Mouse (Mus musculus) fat pad, adult 2 months (tissue): ENCODE measurements around the gene Bcas3.

ENCODE experiments used
- DNase-seq: peaks from one replicate; pipeline ENCODE4 v3.0.0-alpha.2; 2011; ENCODE audit warnings: low read depth, low spot score; ENCODE audit errors: extremely low read depth

Gene Bcas3

DNA sequence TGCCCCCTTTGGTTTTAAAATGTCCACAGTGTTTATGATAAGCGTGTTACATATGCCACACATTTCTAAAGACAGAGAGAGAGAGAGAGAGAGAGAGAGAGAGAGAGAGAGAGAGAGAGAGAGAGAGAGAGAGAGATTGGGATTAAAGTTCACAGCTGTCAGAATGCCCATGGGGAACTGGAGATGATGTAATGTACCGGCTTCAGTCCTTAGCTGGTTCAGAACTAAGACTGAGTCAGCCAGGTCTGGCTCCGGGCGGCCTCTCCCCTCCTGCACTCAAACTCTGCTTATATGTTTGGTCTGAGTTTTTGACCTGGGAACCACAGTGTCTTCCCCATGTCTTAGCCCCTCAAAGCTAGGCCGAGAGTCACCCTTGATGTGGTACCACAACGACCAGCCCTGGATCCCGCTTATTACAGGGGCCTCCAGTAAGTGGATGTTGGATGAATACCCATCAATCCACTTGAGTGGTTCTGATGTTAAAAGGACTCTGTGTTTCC, 423.9 kb downstream of the Bcas3 start:
- DNase-seq, result no peak

DNA sequence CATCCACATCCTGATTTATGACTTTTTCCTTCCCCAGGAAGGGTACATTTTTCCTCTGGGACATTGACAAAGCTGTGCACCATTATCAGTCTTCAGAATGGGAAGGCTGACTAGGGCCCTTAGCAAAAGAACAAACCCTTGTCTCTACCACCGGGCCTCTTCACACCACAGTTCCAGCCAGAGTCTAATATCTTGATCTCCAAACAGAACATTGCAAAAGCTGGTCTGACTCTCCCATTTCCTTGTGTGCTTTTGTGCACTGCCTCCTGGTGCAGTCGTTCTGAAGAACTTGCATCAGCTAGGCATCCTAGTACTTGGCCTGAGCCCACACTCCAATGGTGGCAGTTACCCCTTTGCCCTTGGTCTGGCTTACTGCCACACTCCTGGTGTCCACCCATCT, 425.0 kb downstream of the Bcas3 start:
- no peak for DNase-seq

DNA sequence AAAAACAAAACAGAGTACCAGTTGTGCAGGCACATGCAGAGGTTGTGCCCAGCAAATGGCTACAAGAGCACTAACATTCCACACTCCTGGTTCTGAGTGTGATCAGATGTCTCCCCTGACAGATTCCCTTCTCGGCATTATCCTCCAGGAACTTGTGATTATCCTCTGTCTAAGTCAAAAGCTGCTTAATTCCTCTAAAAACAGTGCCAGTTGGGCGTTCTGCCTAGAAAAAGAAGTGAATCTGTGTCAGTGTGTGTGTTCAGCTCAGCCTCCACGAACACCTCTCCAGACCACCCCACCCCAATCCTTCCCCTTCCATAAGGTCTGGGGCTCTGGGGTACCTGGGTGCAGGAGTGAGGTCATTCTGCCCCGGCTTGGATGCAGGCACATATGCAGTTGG, 427.3 kb downstream of the Bcas3 start:
- DNase-seq, result no peak

DNA sequence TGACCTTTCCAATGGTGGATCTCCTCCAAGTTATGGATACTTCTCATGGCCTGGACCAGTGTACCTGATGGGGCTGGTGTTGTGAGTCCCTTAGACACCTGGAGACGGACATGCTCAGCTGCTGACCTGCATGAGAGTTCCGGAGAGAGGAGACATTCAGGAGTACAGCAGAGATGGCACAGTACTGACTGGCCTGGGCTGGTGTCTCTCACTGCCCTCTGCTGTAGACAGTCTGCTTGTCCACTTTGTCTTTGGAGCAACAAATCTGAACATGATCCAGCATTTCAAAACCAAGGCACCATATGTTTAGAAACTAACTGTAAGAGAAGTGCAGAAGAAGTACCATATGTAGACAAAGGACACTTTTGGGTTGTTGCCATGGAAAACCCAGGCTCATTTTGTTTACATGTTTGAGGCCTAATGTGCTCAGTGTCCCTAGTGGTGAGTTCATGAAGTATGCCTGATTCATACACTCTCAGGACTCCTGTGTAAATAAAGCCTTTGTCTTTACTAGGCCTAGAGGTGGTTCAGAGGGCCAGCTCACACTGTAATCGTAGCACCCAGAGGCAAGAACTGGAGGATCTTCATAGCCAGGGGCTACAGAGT, 433.2 kb downstream of the Bcas3 start:
- no peak for DNase-seq

DNA sequence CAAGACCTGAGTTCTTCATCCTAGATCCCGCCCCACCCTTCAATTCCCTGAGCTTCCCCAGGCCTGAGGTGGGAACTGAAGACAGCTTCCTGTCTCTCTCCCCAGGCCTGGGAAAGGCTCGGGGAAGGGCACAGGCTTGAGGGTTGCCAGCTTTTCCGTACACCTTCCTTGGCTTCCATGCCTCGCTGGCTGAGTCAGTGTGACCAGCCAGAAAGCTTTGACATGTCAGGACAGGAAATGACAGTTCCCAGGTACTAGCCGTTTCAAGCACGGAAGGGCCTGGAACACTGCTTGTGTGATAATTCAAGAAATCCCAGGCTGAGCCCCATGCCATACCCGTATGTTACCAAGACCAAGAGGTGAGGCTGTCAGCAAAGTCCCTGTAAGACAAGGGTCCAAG, 436.8 kb downstream of the Bcas3 start:
- DNase-seq, result no peak

DNA sequence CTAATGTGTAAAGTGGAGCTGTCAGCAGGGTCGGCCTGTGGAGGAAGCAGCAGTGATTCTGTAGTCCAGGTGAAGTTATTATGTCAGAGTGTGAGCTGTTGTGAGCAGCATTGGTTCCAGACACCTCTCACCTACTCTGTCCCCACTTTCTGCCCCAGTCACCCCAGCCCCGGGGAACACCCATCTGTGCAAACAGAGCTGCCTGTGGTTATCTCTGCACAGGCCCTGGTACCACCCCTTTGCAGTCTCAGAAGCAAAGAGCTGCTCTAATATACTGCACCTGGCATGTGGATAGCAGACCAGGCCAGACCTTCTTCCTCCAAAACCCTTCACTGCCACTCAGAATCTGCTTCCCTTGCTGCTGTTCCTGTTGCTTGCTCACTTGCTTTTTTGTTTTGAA, 437.3 kb downstream of the Bcas3 start:
- no peak for DNase-seq

DNA sequence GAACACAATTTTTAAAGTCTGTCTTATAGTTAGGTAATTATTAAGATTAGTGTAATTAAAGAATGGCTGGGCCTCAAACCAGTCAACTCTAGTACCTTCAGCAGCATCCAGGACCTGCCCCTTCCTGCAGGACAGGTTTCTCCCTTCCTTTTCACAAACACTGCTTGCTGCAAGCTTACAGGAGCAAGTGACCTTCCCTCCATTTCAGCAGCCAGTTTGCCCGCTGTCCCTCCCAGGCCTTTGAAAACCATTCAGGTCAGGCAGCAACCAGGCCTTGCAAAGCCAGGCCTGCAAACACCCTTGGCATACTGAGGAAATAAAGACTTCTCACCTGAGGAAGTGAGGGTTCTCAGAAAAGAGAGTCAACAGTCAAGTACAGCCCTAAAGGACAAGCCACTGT, 438.2 kb downstream of the Bcas3 start:
- no peak for DNase-seq

DNA sequence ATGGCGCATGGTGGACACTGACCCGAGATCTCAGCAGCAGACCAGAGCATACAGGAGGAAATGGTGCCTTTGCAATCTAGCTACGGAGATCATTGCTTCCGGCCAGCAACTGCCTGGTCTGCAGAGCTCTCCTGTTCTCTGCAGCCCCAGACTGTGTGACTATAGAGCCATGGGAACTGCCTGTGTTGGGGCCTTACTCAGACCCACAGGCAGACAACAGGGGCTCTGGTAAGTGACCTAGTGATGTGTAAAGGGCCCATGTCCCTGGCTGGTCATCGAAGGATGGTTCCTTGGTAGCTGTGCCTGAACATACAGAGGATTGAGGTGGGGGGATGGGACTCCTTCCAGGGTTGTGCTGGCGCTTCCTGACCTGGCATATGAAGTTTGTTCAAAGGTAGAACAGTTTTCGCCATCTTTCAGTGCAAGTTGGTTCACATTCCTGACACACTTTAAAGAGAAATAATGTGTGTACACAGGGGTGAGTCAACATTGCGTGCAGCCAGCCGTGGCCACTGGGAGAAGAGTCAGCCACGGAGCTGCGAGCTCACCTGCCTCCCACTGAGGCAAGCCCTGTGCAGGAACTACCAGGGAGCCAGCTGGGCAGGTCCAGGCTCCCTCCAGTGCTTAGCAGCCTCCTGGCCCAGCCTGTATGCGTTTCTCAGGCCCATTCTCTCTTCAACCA, 439.7 kb downstream of the Bcas3 start:
- no peak for DNase-seq

DNA sequence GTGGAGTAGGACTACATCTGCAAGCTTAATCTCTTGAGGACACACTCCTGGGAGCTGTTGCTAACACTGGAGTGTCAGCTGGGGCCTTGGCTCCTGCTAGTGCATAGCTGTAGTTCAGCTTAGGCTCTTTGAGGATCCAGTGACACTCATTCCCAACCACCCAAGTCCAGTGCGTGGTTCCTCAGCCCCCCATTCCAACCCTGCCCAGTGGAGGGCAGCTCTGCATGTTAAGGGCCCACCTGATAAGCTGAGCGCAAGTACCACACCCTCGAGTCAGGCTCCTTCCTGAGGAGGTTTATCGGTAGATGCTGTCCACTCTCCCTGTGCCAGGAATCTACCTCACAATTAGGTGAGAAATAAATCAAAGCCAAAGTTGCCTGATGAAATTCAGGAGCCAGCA, 446.5 kb downstream of the Bcas3 start:
- no peak for DNase-seq

DNA sequence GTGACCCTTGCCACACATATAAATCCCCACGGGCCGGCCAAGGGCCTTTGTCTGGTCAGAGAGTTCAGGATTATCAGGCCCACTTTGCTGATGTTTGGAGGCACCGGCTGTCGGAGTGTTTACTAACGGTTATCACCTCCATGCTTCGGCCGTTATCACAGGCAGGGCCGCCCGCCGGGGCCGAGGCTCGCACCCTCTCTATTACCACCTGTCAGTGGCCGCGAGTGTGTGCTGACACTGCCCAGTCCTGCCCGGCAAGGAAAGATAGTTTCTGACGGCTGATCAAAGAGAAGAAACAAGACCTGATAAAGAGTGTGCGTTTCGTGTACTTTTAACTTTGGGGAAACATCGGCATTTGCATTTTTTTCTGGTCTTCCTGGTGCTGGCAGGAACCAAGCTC, 446.9 kb downstream of the Bcas3 start:
- no peak for DNase-seq

DNA sequence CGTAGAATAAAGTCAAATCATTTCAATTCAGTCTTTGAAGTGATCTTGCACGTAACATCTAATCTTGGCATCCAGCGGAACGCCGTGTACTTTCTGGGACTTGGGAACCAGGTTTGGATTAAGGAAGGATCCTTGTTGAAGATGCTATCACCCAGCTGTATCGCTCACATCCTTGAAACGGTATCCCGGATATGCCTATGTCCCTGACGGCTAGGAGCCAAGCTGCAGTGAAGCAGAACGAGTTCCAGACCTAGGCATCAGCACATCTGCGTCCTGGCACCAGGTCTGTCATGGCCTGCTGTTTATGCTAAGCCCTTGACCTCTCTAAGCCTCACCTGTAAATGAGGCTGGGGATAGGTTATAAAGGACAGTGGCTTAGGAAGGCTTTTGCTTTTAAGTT, 447.4 kb downstream of the Bcas3 start:
- no peak for DNase-seq

DNA sequence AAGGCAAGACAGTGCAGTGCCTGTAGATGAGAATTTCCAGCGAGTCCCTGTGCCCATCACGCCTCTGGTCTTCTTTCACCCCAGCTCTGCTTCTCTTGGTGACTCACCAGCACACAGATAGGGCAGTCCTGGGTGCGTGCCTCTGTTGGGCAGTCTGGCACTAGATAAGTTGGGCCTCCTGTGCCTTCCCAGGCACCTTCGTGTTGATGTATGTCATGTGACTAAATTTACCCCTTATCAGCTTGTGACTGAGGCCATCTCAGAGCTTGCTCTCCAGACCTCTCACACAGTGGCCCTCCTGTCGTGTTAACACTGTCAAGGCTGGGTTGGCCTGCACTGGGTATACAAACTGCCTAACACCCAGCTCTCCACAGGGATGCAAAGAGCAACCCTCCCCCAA, 451.1 kb downstream of the Bcas3 start:
- DNase-seq, result no peak

DNA sequence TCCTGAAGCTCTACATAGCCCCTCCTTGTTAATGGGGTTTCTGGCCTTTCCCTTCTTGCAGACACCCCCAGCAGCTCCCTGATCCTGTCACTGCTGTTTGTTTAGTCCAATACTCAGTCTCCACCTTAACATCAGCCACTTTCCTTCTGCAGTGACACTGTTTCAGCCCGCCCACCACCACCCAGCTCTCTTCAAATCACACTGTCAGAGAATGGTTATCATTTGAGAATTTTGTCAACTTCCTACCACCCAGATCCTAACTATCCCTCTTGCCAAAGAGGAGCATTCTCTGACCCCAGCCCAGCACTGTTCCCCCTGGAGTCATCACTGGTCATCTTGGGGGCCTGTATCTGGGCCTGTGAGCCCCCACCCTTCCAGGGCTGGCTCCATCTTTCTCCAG, 452.8 kb downstream of the Bcas3 start:
- no peak for DNase-seq

DNA sequence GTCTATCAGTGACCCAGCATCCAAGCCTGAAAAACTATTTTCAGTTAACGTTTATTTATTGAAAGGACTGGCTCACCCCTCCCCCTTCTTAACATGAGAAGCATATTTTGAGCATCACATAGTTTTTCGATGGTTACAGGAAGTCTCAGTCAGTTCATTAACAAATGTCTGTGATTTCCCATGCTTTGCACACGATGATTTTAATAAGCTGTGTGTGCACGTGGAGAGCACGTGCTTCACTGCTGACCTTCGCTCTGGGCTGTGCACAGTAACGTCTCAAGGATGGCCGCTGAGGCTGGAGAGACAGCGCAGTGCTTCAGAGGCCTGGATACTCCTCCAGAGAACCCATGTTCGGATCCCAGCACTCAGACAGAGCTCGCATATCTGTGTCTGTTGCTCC, 454.4 kb downstream of the Bcas3 start:
- no peak for DNase-seq

DNA sequence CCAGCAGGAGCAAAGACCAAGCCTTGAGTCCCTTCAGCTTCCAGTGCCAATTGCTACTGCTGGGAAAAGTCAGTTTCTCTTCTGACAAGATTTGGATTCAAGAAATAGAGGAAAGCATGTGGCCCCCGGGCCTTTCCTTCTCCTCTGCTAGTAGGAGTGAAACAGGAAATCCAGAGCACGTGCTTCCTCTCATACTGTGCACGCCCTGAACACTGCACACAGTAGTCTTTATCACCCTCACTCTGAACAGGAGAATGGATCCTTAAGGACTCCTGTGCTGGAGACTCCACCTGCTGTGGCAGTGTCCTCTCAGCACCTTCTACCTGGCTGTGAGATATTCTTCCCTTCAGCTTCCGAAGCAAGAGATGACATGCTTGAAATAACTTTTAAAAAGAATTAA, 458.3 kb downstream of the Bcas3 start:
- no peak for DNase-seq

DNA sequence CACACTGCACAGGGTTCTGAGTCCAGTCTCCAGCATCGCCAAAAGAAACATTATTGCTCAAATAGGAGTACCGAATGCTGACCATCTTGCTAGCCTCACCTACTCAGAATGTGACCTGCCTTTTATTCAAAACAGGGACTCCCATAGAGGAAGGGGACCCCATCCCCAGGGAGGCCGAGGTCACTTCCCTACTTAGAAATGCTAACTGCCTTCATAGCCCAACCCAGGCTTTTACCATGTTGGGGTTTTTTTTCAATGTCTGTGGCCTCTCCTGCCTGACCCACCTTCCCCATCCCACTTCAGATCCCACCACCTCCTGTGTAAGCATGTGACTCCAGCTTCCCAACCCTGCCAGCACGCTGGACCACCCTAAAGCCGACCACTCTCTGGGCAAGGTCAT, 458.7 kb downstream of the Bcas3 start:
- no peak for DNase-seq

DNA sequence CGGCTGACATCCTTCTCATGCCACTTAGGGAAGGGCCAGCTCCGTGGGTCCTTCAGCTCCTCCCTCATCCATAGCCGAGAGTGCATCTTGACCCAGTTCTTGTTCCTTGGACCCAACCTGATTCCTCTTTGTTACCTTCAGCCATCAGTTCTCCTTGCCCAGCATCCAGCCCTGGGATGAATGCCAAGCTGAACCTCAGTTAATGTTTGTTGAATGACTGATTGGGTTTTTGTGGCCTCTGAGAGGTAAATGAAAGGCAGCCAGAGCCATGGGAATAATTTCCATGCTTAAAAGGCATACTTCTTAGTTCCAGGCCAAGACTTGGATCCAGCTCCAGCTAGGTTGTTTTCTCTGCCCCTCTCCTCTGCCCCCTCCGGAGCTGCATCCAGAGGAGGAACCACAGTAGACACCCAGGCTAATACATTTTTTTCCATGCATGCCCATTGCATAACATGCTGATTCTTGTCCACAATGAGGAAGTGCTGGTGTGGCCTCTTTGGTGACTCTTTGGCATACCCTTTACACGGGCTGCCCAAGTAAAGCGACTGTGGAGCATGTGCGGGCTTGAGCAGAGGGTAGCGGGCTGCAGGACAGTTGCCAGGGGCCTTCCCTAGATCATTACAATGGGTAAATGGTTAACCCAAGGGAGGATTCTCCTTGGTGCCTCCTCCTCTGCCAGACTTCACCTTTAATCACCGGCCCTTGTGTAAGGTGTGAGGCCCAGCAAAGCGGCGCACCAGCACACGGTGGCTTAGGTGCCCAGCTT, 459.4 kb downstream of the Bcas3 start:
- no peak for DNase-seq

DNA sequence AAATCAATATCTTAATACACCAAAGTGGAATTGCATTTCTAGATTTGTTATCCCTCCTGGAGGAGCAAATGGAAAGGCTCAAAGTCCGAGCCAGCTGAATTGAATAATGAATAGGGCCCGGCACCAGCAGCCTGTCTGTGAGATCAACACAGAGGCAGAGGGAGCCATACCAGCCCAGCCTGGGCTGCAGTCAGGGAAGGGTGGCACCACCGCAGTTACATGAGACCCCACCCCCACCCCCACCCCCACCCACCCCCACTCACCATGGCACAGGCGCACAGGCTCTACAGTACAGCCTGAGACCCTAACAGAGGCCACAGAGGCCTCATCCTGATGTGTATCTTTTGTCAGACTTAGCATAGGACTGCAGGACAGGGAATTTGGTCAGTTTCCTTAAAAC, 461.7 kb downstream of the Bcas3 start:
- no peak for DNase-seq

DNA sequence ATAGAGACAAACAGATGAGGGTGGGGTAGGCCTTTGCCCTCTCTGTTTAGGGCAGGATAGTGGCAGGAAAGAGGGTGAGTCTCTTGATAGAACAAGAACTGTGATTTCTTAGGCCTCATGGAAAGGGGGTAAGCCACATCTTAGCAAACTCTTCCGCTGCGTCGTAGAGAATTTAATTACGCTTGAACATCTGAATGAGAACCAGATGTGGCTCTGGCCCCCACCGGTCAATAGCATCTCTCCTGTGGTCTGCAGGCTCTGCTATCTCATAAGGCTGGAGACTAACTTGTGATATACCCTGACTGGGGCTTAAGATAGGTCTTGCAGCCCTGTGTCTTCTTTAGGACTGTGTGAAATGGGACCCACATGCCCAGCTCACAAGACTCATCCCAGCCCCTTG, 463.5 kb downstream of the Bcas3 start:
- DNase-seq, result no peak

DNA sequence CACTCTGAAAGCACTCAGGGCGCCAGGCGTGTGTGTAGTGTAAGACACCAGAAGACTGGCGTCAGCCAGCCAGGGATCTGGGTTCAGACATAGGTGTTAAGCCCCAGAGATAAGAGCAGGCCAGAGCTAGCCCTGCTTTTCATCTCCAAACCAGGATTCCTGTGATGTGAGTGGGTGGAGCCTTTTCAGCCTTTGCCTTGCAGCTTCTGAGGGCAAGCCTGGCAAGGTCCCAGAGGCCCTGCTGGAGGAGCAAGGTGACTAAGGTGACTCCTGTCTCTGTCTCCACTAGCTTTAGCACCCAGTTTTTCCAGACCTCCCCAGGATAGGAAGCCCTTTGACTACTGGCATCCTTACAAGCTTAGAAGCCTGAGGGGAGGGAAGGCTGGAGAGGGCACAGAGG, 465.4 kb downstream of the Bcas3 start:
- DNase-seq, result no peak

DNA sequence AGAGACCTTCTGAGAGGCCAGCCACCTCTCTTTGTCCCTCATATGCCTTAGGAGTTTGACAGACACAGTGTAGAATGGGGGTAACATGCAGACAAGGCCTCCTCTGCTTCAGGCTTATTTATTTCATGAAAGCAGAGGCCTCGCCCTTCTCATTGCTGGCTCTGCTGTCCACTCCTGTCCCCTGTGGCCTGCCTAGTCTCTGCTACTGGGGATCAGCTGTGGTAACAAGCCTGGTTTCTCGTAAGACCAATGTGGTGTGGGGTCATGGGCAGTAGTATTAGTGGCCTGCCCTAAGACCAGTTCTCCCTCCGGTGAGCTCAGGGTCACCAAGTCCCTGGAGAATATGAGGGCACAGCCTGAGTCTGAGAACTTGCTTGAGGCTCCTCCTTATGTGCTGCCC, 468.0 kb downstream of the Bcas3 start:
- DNase-seq, result no peak

DNA sequence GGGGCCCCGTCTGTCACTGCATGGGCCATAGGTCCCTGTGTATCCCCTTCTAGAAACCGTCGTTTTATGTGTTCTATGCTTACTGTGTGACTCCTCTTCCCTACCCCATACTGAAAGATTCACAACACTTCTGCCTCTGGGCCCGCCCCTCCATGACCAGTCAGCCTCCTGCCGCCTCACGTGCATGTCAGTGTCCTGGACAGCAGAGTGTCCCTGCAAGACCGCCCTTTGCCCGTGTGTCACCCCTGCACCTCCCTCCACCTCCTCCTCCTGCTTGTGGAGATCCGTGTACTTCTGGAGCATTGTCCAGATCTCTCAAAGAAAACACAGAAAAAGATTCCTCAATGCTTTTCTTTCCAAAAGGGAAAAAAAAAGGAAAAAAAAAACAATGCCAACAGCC, 468.7 kb downstream of the Bcas3 start:
- no peak for DNase-seq
